Mouse (Mus musculus): ENCODE measurements around the gene Polr1d. TPM values are rescaled to one million over a fixed set of nuclear protein-coding genes. Genes with fewer than 3 reads are reported as not detected.

Polr1d gene
- polyA plus RNA-seq, 1 experiment from 2014 or later = 135 TPM

DNA sequence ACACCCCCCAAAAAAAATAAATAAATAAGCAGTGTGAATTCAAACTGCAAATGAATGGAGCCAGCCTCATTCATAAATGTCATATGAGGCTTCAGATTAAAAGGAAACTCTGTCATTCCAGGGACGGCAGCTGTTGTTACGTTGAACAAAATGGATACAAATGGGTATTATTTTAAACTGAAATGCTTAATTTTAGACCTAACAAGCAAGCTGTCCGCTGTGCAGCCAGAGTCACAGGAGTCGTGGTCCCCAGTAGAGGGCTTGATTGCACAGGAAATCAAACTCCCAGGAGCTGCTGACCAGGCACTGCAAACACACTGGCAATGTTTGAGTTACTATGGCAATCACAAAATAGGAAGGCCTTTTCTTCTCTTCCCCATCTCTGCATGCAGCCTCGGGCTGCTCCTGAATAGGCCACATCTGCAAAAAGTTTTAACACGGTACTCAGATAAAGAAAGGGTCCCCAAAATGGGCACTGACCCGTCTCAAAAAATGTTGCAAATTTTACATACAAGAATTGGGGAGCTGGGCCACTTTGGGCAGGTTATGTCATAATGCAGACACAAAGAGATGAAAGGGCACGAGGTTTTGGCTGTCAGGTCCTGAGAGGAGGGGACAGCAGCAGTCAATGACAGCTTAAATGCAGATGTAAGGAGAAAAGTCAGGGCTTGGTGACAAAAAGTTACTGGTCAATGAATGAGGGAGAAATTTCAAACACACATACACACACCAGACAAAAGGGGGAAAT, 57.7 kb downstream of the Polr1d start:
- Histone ChIP-seq H3K27ac (replicated peaks) (peak overlapping the region; percentile 7; the same call in 1 of the 2 replicates), H3K27me3 (replicated peaks; ENCODE audit: low read depth, poor library complexity, severe bottlenecking) (peaks cover 57% of the 10 kb centered on the region), H3K4me3 (no peak overlapping the region), H3K9me3 (no peaks in the 10 kb centered on the region), H3K4me1 (peaks cover 22% of the 10 kb centered on the region), H3K36me3 (replicated peaks) (no peaks in the 10 kb centered on the region)
- 23% methylated on average over 8 of the region's 8 CpGs for WGBS
- DNase-seq (ENCODE audit: low spot score) = peak; percentile 57

GRCm38 (mm10) chr5:147135089-147135446, 58.2 kb downstream of the Polr1d start:
- no peak for DNase-seq (ENCODE audit: low spot score)
- Histone ChIP-seq H3K27ac (replicated peaks) (peak overlapping the region; percentile 7; the same call in 1 of the 2 replicates), H3K4me1 (peaks cover 22% of the 10 kb centered on the region), H3K27me3 (replicated peaks; ENCODE audit: low read depth, poor library complexity, severe bottlenecking) (peaks cover 63% of the 10 kb centered on the region), H3K9me3 (no peaks in the 10 kb centered on the region), H3K36me3 (replicated peaks) (no peaks in the 10 kb centered on the region), H3K4me3 (no peak overlapping the region)
- WGBS = 92% methylated on average over 3 of the region's 3 CpGs

GRCm38 (mm10) chr5:147135994-147136393, 59.1 kb downstream of the Polr1d start:
- no peak overlapping the region for H3K4me3 ChIP-seq
- peaks cover 22% of the 10 kb centered on the region for H3K4me1 ChIP-seq
- H3K9me3 ChIP-seq = no peaks in the 10 kb centered on the region
- WGBS = 54% methylated on average over 13 of the region's 13 CpGs
- H3K27ac ChIP-seq (replicated peaks) = no peak overlapping the region
- DNase-seq (ENCODE audit: low spot score) = no peak
- H3K36me3 ChIP-seq (replicated peaks) = no peaks in the 10 kb centered on the region
- H3K27me3 ChIP-seq (replicated peaks; ENCODE audit: low read depth, poor library complexity, severe bottlenecking) = peaks cover 66% of the 10 kb centered on the region

DNA sequence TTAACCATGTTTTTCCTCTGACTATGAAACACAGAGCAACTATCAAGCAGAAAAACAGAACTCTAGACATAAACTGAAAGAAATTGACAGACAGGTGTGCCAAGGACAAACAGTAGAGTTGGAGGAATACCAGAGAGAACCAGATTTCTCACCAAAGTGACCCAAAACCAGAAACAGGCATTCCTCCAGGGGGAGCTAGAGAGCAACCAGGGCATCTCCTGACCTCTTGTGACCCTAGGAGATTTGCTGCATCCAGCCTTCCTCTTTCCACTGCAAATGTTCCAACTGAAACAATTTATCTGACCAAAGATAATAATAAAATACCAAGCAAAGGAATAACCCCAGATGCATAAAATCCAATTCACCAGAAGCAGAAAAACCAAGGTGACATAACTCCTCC, 70.5 kb downstream of the Polr1d start:
- H3K27ac ChIP-seq (replicated peaks) = no peak overlapping the region
- no peak for DNase-seq (ENCODE audit: low spot score)
- H3K4me1 ChIP-seq = no peaks in the 10 kb centered on the region
- H3K27me3 ChIP-seq (replicated peaks; ENCODE audit: low read depth, poor library complexity, severe bottlenecking) = peaks cover 24% of the 10 kb centered on the region
- H3K9me3 ChIP-seq = peaks cover 2% of the 10 kb centered on the region; the same call in 1 of the 2 replicates
- no peak overlapping the region for H3K4me3 ChIP-seq
- H3K36me3 ChIP-seq (replicated peaks) = no peaks in the 10 kb centered on the region

GRCm38 (mm10) chr5:147154806-147155371, 78.0 kb downstream of the Polr1d start:
- DNase-seq (ENCODE audit: low spot score) = peak; percentile 23
- WGBS = 9% methylated on average over 13 of the region's 13 CpGs
- Histone ChIP-seq H3K36me3 (replicated peaks) (no peaks in the 10 kb centered on the region), H3K27me3 (replicated peaks; ENCODE audit: low read depth, poor library complexity, severe bottlenecking) (peaks cover 90% of the 10 kb centered on the region), H3K4me3 (peak overlapping the region; percentile 25; the same call in 1 of the 2 replicates), H3K4me1 (peaks cover 24% of the 10 kb centered on the region), H3K27ac (replicated peaks) (peak overlapping the region; percentile 14; the same call in 1 of the 2 replicates), H3K9me3 (no peaks in the 10 kb centered on the region)

- Histone ChIP-seq H3K4me1 (peaks cover 24% of the 10 kb centered on the region), H3K36me3 (replicated peaks) (no peaks in the 10 kb centered on the region), H3K27me3 (replicated peaks; ENCODE audit: low read depth, poor library complexity, severe bottlenecking) (peaks cover 91% of the 10 kb centered on the region), H3K27ac (replicated peaks) (peak overlapping the region; percentile 14; the same call in 1 of the 2 replicates), H3K4me3 (peak overlapping the region; percentile 25; the same call in 1 of the 2 replicates), H3K9me3 (no peaks in the 10 kb centered on the region)
- peak; percentile 39 for DNase-seq (ENCODE audit: low spot score)
- WGBS = 4% methylated on average over 13 of the region's 13 CpGs
These were observed 78.7 kb downstream of the Polr1d start for GRCm38 (mm10) chr5:147155449-147156133.

DNA sequence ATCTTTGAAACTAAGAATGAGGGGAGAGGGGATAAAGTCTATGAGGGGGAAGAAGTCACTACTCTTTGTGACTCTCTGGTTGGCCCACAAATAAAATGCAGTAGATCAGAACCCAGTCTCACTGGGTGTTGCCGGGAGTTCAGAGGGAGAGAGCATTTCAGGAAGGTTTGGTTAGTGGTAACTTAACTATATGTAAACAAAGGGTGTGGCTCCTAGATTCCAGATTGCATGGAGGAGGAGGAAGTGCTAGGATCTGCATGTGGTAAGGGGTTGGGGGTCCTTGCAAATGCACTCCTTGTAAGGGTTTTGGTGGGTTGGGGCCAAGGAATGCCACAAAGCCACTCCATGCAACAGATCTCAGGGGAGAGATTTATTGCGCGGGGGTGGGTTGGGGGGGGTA, 79.5 kb downstream of the Polr1d start:
- Histone ChIP-seq H3K27me3 (replicated peaks; ENCODE audit: low read depth, poor library complexity, severe bottlenecking) (peaks cover 91% of the 10 kb centered on the region), H3K4me3 (no peak overlapping the region), H3K27ac (replicated peaks) (no peak overlapping the region), H3K4me1 (peaks cover 24% of the 10 kb centered on the region), H3K9me3 (no peaks in the 10 kb centered on the region), H3K36me3 (replicated peaks) (no peaks in the 10 kb centered on the region)
- 40% methylated on average over 3 of the region's 3 CpGs for WGBS
- DNase-seq (ENCODE audit: low spot score) = no peak

- WGBS = 77% methylated on average over 7 of the region's 7 CpGs
- no peak for DNase-seq (ENCODE audit: low spot score)
These were observed 80.6 kb downstream of the Polr1d start for GRCm38 (mm10) chr5:147157441-147157840.

GRCm38 (mm10) chr5:147159320-147159719, 82.5 kb downstream of the Polr1d start:
- Histone ChIP-seq H3K4me3 (no peak overlapping the region), H3K27me3 (replicated peaks; ENCODE audit: low read depth, poor library complexity, severe bottlenecking) (peaks cover 61% of the 10 kb centered on the region), H3K27ac (replicated peaks) (no peak overlapping the region), H3K4me1 (peaks cover 24% of the 10 kb centered on the region), H3K9me3 (no peaks in the 10 kb centered on the region), H3K36me3 (replicated peaks) (no peaks in the 10 kb centered on the region)
- 88% methylated on average over 6 of the region's 6 CpGs for WGBS
- DNase-seq (ENCODE audit: low spot score) = no peak

More at GRCm38 (mm10) chr5:147157441-147157840, 80.6 kb downstream of the Polr1d start:
- H3K4me3 ChIP-seq = no peak overlapping the region
- no peak overlapping the region for H3K27ac ChIP-seq (replicated peaks)
- peaks cover 80% of the 10 kb centered on the region for H3K27me3 ChIP-seq (replicated peaks; ENCODE audit: low read depth, poor library complexity, severe bottlenecking)
- H3K36me3 ChIP-seq (replicated peaks) = no peaks in the 10 kb centered on the region
- H3K4me1 ChIP-seq = peaks cover 24% of the 10 kb centered on the region
- no peaks in the 10 kb centered on the region for H3K9me3 ChIP-seq

- H3K27ac ChIP-seq (replicated peaks) = no peak overlapping the region
- WGBS = 83% methylated on average over 2 of the region's 2 CpGs
- H3K9me3 ChIP-seq = no peaks in the 10 kb centered on the region
- DNase-seq (ENCODE audit: low spot score) = no peak
- H3K4me1 ChIP-seq = peaks cover 19% of the 10 kb centered on the region
- H3K36me3 ChIP-seq (replicated peaks) = no peaks in the 10 kb centered on the region
- peaks cover 57% of the 10 kb centered on the region for H3K27me3 ChIP-seq (replicated peaks; ENCODE audit: low read depth, poor library complexity, severe bottlenecking)
- H3K4me3 ChIP-seq = no peak overlapping the region
These were observed 82.9 kb downstream of the Polr1d start for GRCm38 (mm10) chr5:147159792-147160191.
